Mouse (Mus musculus) intestine, postnatal 0 days (tissue): ENCODE data around the gene Aatk. TPM values are rescaled to one million over a fixed set of nuclear protein-coding genes. Genes with fewer than 3 reads are reported as not detected.

Experiments used
- ATAC-seq: fragments of 200-750 bp; cut with Nextera tagmentation; 2 replicates; pipeline ENCODE4 v1.8.0; 2017; ENCODE audit warnings: mild to moderate bottlenecking, moderate TSS enrichment, moderate library complexity
- H3K27ac ChIP-seq: fragments of 300-500 bp; sonication (generic); 2 replicates; pipeline ENCODE4 v1.5.1; 2014; ENCODE audit warnings: mild to moderate bottlenecking, low read depth, low read length, moderate library complexity
- H3K27me3 ChIP-seq: fragments of 300-500 bp; sonication (generic); replicated peaks from 2 replicates; pipeline ENCODE4 v1.6.1; 2014; ENCODE audit warnings: low read length, mixed read lengths; ENCODE audit not compliant: control insufficient read depth, insufficient read depth
- H3K36me3 ChIP-seq: fragments of 300-500 bp; sonication (generic); 2 replicates; pipeline ENCODE4 v1.6.1; 2014; ENCODE audit warnings: mild to moderate bottlenecking, moderate library complexity; ENCODE audit not compliant: control insufficient read depth, insufficient read depth
- H3K4me1 ChIP-seq: fragments of 300-500 bp; sonication (generic); replicated peaks from 2 replicates; pipeline ENCODE4 v1.6.1; 2014; ENCODE audit warnings: antibody characterized with exemption, low read length, mixed read lengths; ENCODE audit not compliant: control insufficient read depth, insufficient read depth
- H3K4me2 ChIP-seq: fragments of 300-500 bp; sonication (generic); replicated peaks from 2 replicates; pipeline ENCODE4 v1.6.1; 2014; ENCODE audit warnings: low read depth, mild to moderate bottlenecking, moderate library complexity
- H3K4me3 ChIP-seq: fragments of 300-500 bp; sonication (generic); 2 replicates; pipeline ENCODE4 v1.5.1; 2014; ENCODE audit warnings: low read depth, low read length
- H3K9ac ChIP-seq: fragments of 300-500 bp; sonication (generic); 2 replicates; pipeline ENCODE4 v1.6.1; 2014; ENCODE audit warnings: mild to moderate bottlenecking, low read depth, low read length
- H3K9me3 ChIP-seq: fragments of 300-500 bp; sonication (generic); 2 replicates; pipeline ENCODE4 v1.6.1; 2016; ENCODE audit warnings: mixed run types; ENCODE audit not compliant: control insufficient read depth
- CTCF ChIP-seq: sonication (generic); IDR thresholded peaks from 2 replicates; pipeline ENCODE4 v1.5.1; 2016; ENCODE audit warnings: low read depth, mild to moderate bottlenecking, control low read depth, antibody characterized with exemption, moderate library complexity
- WGBS: fragments of 180-500 bp; shearing (Covaris S2); extraction: QIAGEN DNeasy Blood & Tissue Kit; methylation state at CpG from one replicate; pipeline ENCODE4 v1.1.7; 2014; 5-methylcytosine and 5-hydroxymethylcytosine counted together
- polyA plus RNA-seq: library from polyadenylated mRNA; unstranded; fragments of >200 nt; fragmentation: Nextera tagmentation; extraction: Ambion mirVana; gene quantifications from 2 replicates; pipeline ENCODE4 v1.2.1, GENCODE M21; 2015

Gene Aatk
- polyA plus RNA-seq, 1 experiment from 2014 or later, result 1.7 TPM

DNA sequence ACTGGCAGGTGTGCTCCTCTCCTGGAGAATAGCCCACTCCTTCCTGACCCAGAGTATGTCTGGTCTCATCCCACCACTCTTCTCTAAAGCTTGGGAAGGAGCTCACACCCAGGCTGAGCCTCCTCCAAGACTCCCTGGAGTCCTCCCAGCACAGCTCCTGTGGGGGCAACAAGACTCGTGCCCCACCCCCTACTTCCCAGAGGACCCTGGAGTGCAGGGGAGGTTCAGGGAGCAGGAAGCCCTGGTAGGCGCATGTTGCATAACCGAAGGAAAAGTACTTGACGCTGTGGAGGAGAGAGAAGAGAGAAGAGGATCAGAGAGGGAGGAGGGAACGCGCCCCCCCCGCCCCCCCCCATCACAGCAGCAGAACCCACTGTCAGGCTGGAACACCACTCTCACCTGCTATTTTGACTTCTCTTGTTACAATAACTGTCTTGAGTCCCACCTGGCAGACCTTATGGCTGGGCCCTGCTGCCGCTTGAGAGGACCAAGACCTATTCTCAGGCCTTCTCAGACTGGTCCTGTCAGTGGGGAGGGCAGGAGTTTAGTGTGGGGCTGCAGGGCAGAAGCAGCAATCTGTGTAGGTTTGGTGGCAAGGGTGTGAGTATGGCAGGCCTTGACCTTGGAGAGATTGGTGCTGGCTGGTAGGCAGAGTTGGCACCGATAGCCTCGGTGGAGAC lies 56.2 kb downstream of the Aatk start:
- TF ChIP-seq CTCF, result no peak
- no peak overlapping the region for H3K9ac ChIP-seq
- no peaks in the 10 kb centered on the region for H3K27me3 ChIP-seq
- no peaks in the 10 kb centered on the region for H3K9me3 ChIP-seq
- no peak overlapping the region for H3K4me3 ChIP-seq
- H3K36me3 ChIP-seq, result peaks cover 11% of the 10 kb centered on the region; the same call in 1 of the 2 replicates
- peak overlapping the region; percentile 52 for H3K4me2 ChIP-seq
- 0 out of 2 replicates have a peak, but pooled peaks cover 4% of the 10 kb centered on the region for H3K4me1 ChIP-seq
- WGBS, result 52% methylated on average over 10 of the region's 10 CpGs
- H3K27ac ChIP-seq, result no peak overlapping the region
- ATAC-seq, result no peak; the same call in 1 of the 2 replicates

DNA sequence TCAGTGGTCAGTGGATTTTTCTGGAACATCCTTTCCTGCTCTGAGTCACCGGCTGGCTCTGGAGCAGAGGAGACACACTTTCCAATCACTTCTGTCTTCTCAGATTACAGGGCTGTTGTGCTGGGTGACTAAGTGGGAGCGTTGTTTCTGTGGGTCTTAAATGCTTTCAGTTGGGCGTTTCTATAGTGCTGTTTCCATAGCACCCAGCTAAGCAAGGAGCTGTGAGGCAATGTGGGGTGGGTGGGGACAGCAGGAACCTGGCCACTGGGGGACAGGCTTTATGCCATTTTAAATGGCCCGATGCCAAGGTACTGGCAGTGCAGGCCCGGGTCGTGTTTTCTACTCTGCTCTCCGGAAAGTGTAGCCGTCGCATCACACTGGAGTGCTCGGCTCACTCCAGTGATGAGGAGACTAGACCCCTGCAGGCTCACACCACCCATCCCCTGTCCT lies 57.8 kb downstream of the Aatk start:
- H3K9ac ChIP-seq, result no peak overlapping the region
- peaks cover 3% of the 10 kb centered on the region; the same call in 1 of the 2 replicates for H3K36me3 ChIP-seq
- no peak for TF ChIP-seq CTCF
- peak overlapping the region; percentile 3 for H3K27ac ChIP-seq
- H3K4me3 ChIP-seq, result no peak overlapping the region
- ATAC-seq, result peak; percentile 58
- no peaks in the 10 kb centered on the region for H3K27me3 ChIP-seq
- 38% methylated on average over 10 of the region's 10 CpGs for WGBS
- H3K4me1 ChIP-seq, result 0 out of 2 replicates have a peak, but pooled peaks cover 4% of the 10 kb centered on the region
- no peaks in the 10 kb centered on the region for H3K9me3 ChIP-seq
- H3K4me2 ChIP-seq, result 0 out of 2 replicates have a peak overlapping the region, but pooled peaks have one; percentile 13

DNA sequence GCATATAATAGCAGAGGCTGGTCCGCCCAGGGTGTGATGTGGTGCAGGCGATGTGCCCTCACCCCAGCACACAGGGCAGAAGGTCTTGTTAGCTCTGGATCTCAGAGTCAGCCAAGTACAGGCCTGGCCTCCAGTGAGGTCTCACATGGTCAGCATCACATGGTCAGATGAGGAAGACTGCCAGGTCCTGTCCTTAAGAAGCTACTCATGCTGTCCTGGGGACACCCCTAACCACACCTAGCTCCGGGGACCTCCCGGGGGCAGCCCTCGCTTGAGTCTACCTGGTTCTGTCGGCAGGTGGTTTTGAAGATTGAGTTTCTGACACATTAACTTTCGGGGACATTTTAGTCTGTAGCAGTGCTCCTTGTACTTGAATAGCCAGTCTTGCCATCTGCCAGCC lies 58.6 kb downstream of the Aatk start:
- Histone ChIP-seq H3K9me3 (no peaks in the 10 kb centered on the region), H3K36me3 (no peaks in the 10 kb centered on the region; the same call in 1 of the 2 replicates), H3K27ac (no peak overlapping the region), H3K9ac (no peak overlapping the region), H3K4me3 (no peak overlapping the region), H3K4me1 (0 out of 2 replicates have a peak, but pooled peaks cover 4% of the 10 kb centered on the region), H3K27me3 (no peaks in the 10 kb centered on the region), H3K4me2 (no peak overlapping the region)
- TF ChIP-seq CTCF, result no peak
- 89% methylated on average over 7 of the region's 7 CpGs for WGBS
- no peak for ATAC-seq

DNA sequence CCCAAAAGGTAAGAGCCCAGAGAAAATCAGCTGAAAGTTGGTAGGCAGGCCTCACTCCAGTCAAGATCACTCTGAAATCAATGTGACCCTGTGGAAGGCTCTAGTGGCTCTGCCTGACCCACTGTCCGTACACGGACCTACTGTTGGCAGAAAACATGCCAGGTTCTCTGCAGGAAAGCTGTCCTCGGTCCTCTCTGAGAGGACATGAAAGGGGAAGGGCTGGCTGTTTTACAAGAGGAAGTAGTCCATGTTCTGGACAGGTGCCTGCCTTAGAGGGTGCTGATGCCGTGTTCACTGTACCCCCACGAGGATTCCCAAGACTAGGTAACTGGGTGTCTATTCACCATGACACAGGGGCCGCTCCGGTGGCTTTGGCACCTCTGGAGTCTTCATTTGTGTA lies 59.1 kb downstream of the Aatk start:
- WGBS, result 79% methylated on average over 7 of the region's 7 CpGs
- H3K4me1 ChIP-seq, result 0 out of 2 replicates have a peak, but pooled peaks cover 4% of the 10 kb centered on the region
- H3K27me3 ChIP-seq, result no peaks in the 10 kb centered on the region
- no peak for ATAC-seq
- no peak overlapping the region for H3K27ac ChIP-seq
- no peaks in the 10 kb centered on the region; the same call in 1 of the 2 replicates for H3K36me3 ChIP-seq
- no peak overlapping the region for H3K4me3 ChIP-seq
- no peak overlapping the region for H3K4me2 ChIP-seq
- no peaks in the 10 kb centered on the region for H3K9me3 ChIP-seq
- no peak for TF ChIP-seq CTCF
- no peak overlapping the region for H3K9ac ChIP-seq

DNA sequence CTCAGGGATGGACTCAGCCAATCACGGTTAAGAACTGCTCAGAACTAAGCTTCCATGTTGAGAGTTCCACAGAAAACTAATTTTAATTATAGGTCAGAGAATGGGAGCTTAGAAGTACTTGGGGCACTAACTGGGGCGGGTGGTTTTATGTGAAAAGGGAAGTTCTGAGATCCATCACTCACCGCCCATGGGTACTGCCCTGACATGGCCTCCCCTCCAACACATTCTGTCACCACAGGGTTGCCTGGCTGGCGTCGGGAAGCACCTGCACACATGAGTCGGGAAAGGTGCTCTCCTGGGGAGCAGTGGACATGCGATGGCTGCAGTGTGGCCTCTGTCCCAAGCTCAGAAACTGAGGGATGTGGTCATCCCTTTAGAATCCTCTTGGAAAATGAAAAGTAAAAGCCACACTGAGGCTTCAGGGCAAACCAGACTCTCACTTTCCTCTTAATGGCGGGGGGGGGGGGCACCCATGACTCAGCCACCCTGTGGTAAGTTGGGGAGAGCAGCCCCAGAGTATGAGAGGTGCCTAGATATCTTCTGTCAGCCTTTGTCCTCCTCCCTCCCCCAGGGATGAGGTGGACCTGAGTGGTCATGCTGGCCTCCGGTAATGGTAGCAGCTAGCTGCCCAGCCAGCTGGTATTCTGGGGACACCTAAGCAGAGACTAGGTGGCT lies 60.1 kb downstream of the Aatk start:
- no peak overlapping the region for H3K27ac ChIP-seq
- no peak overlapping the region for H3K4me3 ChIP-seq
- WGBS, result 91% methylated on average over 9 of the region's 9 CpGs
- H3K36me3 ChIP-seq, result no peaks in the 10 kb centered on the region; the same call in 1 of the 2 replicates
- H3K4me1 ChIP-seq, result 0 out of 2 replicates have a peak, but pooled peaks cover 4% of the 10 kb centered on the region
- H3K9me3 ChIP-seq, result no peaks in the 10 kb centered on the region
- H3K4me2 ChIP-seq, result no peak overlapping the region
- no peak overlapping the region for H3K9ac ChIP-seq
- ATAC-seq, result no peak
- no peaks in the 10 kb centered on the region for H3K27me3 ChIP-seq
- TF ChIP-seq CTCF, result no peak

DNA sequence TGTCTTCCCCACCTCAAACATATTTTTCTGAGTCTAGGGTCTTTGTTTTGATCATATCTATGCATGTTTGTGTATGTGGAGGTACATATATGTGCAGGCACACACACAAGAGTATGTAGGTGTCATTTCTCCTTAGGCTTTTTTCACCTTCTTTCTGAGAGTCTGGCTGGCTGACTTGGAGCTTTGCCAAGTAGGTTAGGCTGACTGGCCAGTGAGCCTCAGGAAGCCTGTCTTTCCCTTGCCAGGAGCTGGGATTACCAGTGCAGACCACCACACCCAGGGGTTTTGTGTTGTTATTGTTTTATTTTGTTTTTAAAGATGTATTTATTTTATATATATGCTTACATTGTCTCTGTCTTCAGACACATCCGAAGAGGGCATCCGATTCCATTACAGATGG lies 63.8 kb downstream of the Aatk start:
- 92% methylated on average over 2 of the region's 2 CpGs for WGBS
- no peaks in the 10 kb centered on the region for H3K4me1 ChIP-seq
- H3K4me3 ChIP-seq, result no peak overlapping the region
- no peaks in the 10 kb centered on the region for H3K9me3 ChIP-seq
- peaks cover 7% of the 10 kb centered on the region; the same call in 1 of the 2 replicates for H3K36me3 ChIP-seq
- TF ChIP-seq CTCF, result no peak
- ATAC-seq, result no peak
- no peaks in the 10 kb centered on the region for H3K27me3 ChIP-seq
- H3K27ac ChIP-seq, result no peak overlapping the region
- H3K4me2 ChIP-seq, result no peak overlapping the region
- no peak overlapping the region for H3K9ac ChIP-seq
